Mouse (Mus musculus): ENCODE measurements around the gene Fer1l5.

Gene Fer1l5

GRCm38 (mm10) chr1:36371934-36372845 is at the start of gene Fer1l5:
Fer1l5 (plus strand) TSS chr1:36372291.
- no peak for DNase-seq

- no peak for DNase-seq
Observed at GRCm38 (mm10) chr1:36323076-36323475, 49.0 kb upstream of the Fer1l5 start.

- peak; percentile 66 to 76 for DNase-seq
Observed at GRCm38 (mm10) chr1:36323746-36324448, 48.2 kb upstream of the Fer1l5 start.

- peak in 1 of 2 experiments; percentile 14 for DNase-seq
Observed at GRCm38 (mm10) chr1:36325900-36326321, 46.2 kb upstream of the Fer1l5 start.

GRCm38 (mm10) chr1:36326815-36327214 is 45.3 kb upstream of the Fer1l5 start:
- no peak for DNase-seq

GRCm38 (mm10) chr1:36331743-36332142 is 40.3 kb upstream of the Fer1l5 start:
- no peak for DNase-seq

- no peak for DNase-seq
Observed at GRCm38 (mm10) chr1:36332955-36333887, 38.9 kb upstream of the Fer1l5 start.

GRCm38 (mm10) chr1:36342547-36342946 is 29.5 kb upstream of the Fer1l5 start:
- DNase-seq: no peak

GRCm38 (mm10) chr1:36352351-36352750 is 19.7 kb upstream of the Fer1l5 start:
- DNase-seq: no peak

- DNase-seq: peak; percentile 35 to 74
Observed at GRCm38 (mm10) chr1:36356955-36357695, 15.0 kb upstream of the Fer1l5 start.

- no peak for DNase-seq
Observed at GRCm38 (mm10) chr1:36367698-36368097, 4.4 kb upstream of the Fer1l5 start.

- peak; percentile 60 to 87 for DNase-seq
Observed at GRCm38 (mm10) chr1:36368112-36368968, 3.8 kb upstream of the Fer1l5 start.

GRCm38 (mm10) chr1:36368969-36369645 is 3.0 kb upstream of the Fer1l5 start, which contains the start of gene Kansl3:
Kansl3 (minus strand) TSS chr1:36369181.
- peak; percentile 87 to 94 for DNase-seq

GRCm38 (mm10) chr1:36370918-36371317 is 1.2 kb upstream of the Fer1l5 start:
- no peak for DNase-seq

GRCm38 (mm10) chr1:36378880-36379279 is 6.8 kb downstream of the Fer1l5 start:
- no peak for DNase-seq

GRCm38 (mm10) chr1:36379582-36379981 is 7.5 kb downstream of the Fer1l5 start:
- DNase-seq: no peak

- no peak for DNase-seq
Observed at GRCm38 (mm10) chr1:36397041-36397440, 24.9 kb downstream of the Fer1l5 start.

- DNase-seq: no peak
Observed at GRCm38 (mm10) chr1:36401509-36401908, 29.4 kb downstream of the Fer1l5 start.

- DNase-seq: no peak
Observed at GRCm38 (mm10) chr1:36404531-36404930, 32.4 kb downstream of the Fer1l5 start.

GRCm38 (mm10) chr1:36429511-36429910 is 57.4 kb downstream of the Fer1l5 start:
- no peak for DNase-seq

Measured in kidney, postnatal 25 days (tissue).